Mouse (Mus musculus): ENCODE results near the gene Tceal1. TPM values are rescaled to one million over a fixed set of nuclear protein-coding genes. Genes with fewer than 3 reads are reported as not detected.

Tceal1 gene
- polyA plus RNA-seq, 1 experiment: not detected

DNA sequence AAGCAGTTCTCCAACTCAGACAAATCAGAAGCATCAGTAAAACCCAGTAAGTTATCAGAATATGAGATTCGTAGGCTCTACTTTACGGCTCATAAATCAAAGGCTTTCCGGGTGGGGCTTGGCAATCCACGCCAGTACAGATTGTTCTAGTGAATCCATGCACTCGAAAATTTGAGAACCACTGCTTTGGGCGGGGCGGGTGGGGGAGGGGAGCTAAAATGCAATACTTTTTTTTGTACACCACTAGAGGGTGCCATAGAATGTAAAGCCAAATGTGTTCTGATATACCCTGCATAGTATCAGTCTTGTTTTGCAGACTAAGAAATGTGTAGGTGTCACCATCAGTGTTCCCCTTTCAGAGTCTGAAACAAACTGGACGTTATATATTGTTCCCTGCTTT lies 36.9 kb downstream of the Tceal1 start:
- Histone ChIP-seq H3K9me3 (0 out of 2 replicates have a peak, but pooled peaks cover 3% of the 10 kb centered on the region), H3K27me3 (replicated peaks) (no peaks in the 10 kb centered on the region), H3K4me3 (replicated peaks) (no peak overlapping the region), H3K36me3 (replicated peaks; ENCODE audit: low read length) (no peaks in the 10 kb centered on the region), H3K4me1 (no peaks in the 10 kb centered on the region)
- no peak for TF ChIP-seq FLI1 (IDR thresholded peaks at IDR 0.05; ENCODE audit: low read length)
- no peak for TF ChIP-seq GATA1 (IDR thresholded peaks at IDR 0.05; ENCODE audit: borderline replicate concordance, low read length)

DNA sequence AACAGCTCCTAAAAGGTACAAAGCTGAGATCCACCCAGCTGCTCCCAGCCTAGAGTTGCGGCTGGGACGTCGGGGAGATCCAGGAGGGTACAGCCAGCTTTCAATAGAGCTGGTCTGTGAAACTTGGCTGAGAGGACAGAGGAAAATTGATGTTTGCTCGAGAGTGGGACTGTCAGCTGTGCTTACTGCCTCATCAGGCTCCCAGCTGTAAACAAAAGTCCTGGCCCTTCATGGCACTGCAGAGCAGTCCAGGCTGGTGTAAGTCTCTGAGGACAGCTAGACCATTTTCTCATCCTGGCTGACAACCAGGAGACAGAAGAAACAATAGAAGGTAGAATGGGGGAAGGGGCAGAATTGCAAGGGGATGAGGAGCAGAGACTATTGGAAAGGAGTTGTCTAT lies 41.5 kb downstream of the Tceal1 start:
- Histone ChIP-seq H3K9me3 (no peaks in the 10 kb centered on the region), H3K4me3 (replicated peaks) (no peak overlapping the region), H3K36me3 (replicated peaks; ENCODE audit: low read length) (no peaks in the 10 kb centered on the region), H3K27me3 (replicated peaks) (peaks cover 2% of the 10 kb centered on the region), H3K4me1 (no peaks in the 10 kb centered on the region)
- TF ChIP-seq GATA1 (IDR thresholded peaks at IDR 0.05; ENCODE audit: borderline replicate concordance, low read length): no peak
- TF ChIP-seq FLI1 (IDR thresholded peaks at IDR 0.05; ENCODE audit: low read length): no peak

DNA sequence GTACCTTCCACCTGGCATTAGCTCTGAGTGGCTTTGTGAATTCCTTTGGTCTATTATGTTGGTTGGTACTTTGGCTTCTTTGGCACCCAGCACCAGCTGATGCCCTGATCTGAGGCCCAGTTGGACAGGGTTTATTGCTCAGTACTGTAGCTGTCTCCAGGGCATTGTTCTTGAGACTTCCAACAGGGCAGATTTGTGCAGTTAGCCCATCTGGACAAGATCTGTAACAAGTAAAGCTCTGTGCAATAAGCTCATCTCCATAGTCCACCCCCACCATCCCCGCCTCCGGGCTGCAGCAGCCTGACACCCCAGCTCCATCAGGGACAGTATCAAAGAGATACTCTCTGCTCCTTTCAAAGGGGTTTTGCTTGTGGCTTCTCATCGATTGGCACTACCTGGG lies 47.7 kb downstream of the Tceal1 start:
- Histone ChIP-seq H3K9me3 (no peaks in the 10 kb centered on the region), H3K4me3 (replicated peaks) (no peak overlapping the region), H3K36me3 (replicated peaks; ENCODE audit: low read length) (no peaks in the 10 kb centered on the region), H3K4me1 (no peaks in the 10 kb centered on the region), H3K27me3 (replicated peaks) (peaks cover 2% of the 10 kb centered on the region)
- no peak for TF ChIP-seq GATA1 (IDR thresholded peaks at IDR 0.05; ENCODE audit: borderline replicate concordance, low read length)
- TF ChIP-seq FLI1 (IDR thresholded peaks at IDR 0.05; ENCODE audit: low read length): no peak

Other genes with a start within 250 kb of the Tceal1 start
- 0.12 TPM in 1 of 2 replicates, not detected in the other for gene Kir3dl1, start 190.0 kb upstream of the Tceal1 start, polyA plus RNA-seq (2012; ENCODE audit: insufficient read depth, low replicate concordance)
- not detected in 2 replicates for gene Kir3dl2, start 163.9 kb upstream of the Tceal1 start, polyA plus RNA-seq (2012; ENCODE audit: insufficient read depth, low replicate concordance)
- gene Tceal3, start 117.1 kb upstream of the Tceal1 start, polyA plus RNA-seq (2012; ENCODE audit: insufficient read depth, low replicate concordance): not detected in 2 replicates
- gene Morf4l2, start 35.7 kb downstream of the Tceal1 start, polyA plus RNA-seq (2012; ENCODE audit: insufficient read depth, low replicate concordance): 77.8 and 360 TPM in 2 replicates
- not detected in 2 replicates for gene Glra4, start 72.2 kb downstream of the Tceal1 start, polyA plus RNA-seq (2012; ENCODE audit: insufficient read depth, low replicate concordance)
- 0.29 TPM in 1 of 2 replicates, not detected in the other for gene Plp1, start 114.7 kb downstream of the Tceal1 start, polyA plus RNA-seq (2012; ENCODE audit: insufficient read depth, low replicate concordance)
- gene Rab9b, start 160.8 kb downstream of the Tceal1 start, polyA plus RNA-seq (2012; ENCODE audit: insufficient read depth, low replicate concordance): not detected in 2 replicates
- gene H2bfm, start 219.3 kb downstream of the Tceal1 start, polyA plus RNA-seq (2012; ENCODE audit: insufficient read depth, low replicate concordance): not detected in 2 replicates